Mouse (Mus musculus) embryonic facial prominence, embryonic 10.5 days (tissue): Measurements from ENCODE around the gene Astn2. TPM values are rescaled to one million over a fixed set of nuclear protein-coding genes. Genes with fewer than 3 reads are reported as not detected.
A peak's percentile ranks its signal among the peaks of the same experiment; 100 is the strongest.

Source experiments
- DNase-seq: peaks from one replicate; pipeline ENCODE4 v3.0.0-alpha.2; 2017; ENCODE audit warnings: low spot score
- H3K27ac ChIP-seq: fragments of 300-500 bp; sonication (generic); replicated peaks from 2 replicates; pipeline ENCODE4 v1.5.1; 2016; ENCODE audit warnings: mild to moderate bottlenecking
- H3K27me3 ChIP-seq: fragments of 300-500 bp; sonication (generic); replicated peaks from 2 replicates; pipeline ENCODE4 v1.6.1; 2016; ENCODE audit warnings: low read depth, mild to moderate bottlenecking; ENCODE audit not compliant: poor library complexity, severe bottlenecking
- H3K36me3 ChIP-seq: fragments of 300-500 bp; sonication (generic); replicated peaks from 2 replicates; pipeline ENCODE4 v1.6.1; 2016; ENCODE audit warnings: mild to moderate bottlenecking, moderate library complexity
- H3K4me1 ChIP-seq: fragments of 300-500 bp; sonication (generic); 2 replicates; pipeline ENCODE4 v1.6.1; 2016
- H3K4me3 ChIP-seq: fragments of 300-500 bp; sonication (generic); 2 replicates; pipeline ENCODE4 v1.5.1; 2016; ENCODE audit warnings: mild to moderate bottlenecking, moderate library complexity
- H3K9me3 ChIP-seq: fragments of 300-500 bp; sonication (generic); 2 replicates; pipeline ENCODE4 v1.6.1; 2016; ENCODE audit warnings: mild to moderate bottlenecking
- WGBS: fragments of 180-500 bp; shearing (Covaris S2); methylation state at CpG from one replicate; pipeline ENCODE4 v1.1.7; 2016; 5-methylcytosine and 5-hydroxymethylcytosine counted together
- polyA plus RNA-seq: library from polyadenylated mRNA; unstranded; fragments of >200 nt; fragmentation: Nextera tagmentation; extraction: Ambion mirVana; gene quantifications from 2 replicates; pipeline ENCODE4 v1.2.1, GENCODE M21; 2016

Astn2 gene
- polyA plus RNA-seq, 1 experiment from 2014 or later: 0.40 TPM

DNA sequence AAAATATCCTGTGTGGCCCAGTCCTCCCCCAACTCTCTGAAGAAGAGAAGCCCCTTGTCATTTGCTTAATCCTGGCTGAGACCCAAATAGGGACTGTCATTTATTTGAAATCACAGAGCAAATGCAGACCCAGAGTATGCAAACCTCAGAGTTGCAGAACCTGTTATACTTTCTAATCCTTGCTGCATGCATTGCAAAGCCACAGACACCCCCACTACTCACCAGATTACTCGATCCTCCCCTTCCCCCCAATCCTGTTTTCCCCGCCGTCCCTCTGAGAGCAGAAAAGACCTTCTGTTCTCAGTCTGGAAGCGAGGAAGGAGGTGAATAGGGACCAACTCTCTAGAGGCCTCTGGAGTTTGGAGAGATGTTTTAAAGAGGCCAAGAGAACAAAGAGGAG lies 13.9 kb downstream of the Astn2 start:
- H3K27me3 ChIP-seq: no peaks in the 10 kb centered on the region
- H3K4me1 ChIP-seq: peaks cover 14% of the 10 kb centered on the region
- no peak overlapping the region for H3K4me3 ChIP-seq
- no peaks in the 10 kb centered on the region for H3K36me3 ChIP-seq
- no peak overlapping the region for H3K27ac ChIP-seq
- 7% methylated on average over 4 of the region's 4 CpGs for WGBS
- DNase-seq: no peak
- no peaks in the 10 kb centered on the region for H3K9me3 ChIP-seq

DNA sequence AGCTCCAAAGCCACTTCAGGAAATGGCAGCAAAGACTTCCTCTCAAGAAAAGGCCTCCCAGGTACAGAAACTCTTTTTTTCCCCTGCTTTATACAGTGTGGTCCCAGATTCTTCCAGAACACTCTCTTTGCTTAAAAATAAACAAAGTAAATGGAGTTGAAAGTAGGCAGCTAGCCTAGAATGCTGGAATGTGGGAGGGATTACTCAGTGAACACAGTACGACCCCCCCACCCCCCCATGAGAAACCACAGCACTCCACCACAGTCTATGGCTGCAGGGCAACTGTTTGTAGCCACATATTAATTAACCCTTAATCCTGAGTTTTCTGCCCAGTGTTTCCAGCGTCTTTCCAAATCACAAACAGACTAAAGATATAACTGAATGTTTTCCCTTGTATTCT lies 25.8 kb downstream of the Astn2 start:
- peaks cover 22% of the 10 kb centered on the region for H3K4me1 ChIP-seq
- DNase-seq: no peak
- H3K27me3 ChIP-seq: no peaks in the 10 kb centered on the region
- H3K27ac ChIP-seq: no peak overlapping the region
- 22% methylated on average over 2 of the region's 2 CpGs for WGBS
- H3K9me3 ChIP-seq: no peaks in the 10 kb centered on the region
- no peak overlapping the region for H3K4me3 ChIP-seq
- H3K36me3 ChIP-seq: no peaks in the 10 kb centered on the region

DNA sequence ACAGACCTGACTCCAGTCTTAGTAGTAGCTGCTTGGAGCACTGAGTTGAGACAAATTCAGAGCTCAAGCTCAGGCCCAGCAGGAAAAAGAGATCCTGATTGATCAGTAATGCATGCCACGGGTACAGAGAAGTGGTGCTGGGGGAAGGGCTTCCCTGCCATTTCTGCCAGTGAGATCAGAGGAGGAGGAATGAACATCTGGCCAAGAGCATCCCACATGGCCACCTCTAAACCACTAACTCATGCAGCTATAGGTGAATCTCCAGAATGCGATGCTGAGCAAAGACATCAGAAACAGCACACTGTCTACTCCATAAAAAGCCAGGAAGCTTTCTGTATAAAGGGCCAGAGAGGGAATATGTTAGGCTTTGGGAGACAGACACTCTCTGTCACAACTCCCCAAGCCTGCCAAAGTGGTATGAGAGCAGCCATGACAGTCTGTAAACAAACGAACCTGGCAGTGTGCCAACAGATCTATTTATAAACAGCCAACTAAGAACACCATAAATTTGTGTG lies 33.8 kb downstream of the Astn2 start:
- Histone ChIP-seq H3K27me3 (no peaks in the 10 kb centered on the region), H3K27ac (no peak overlapping the region), H3K4me1 (peaks cover 7% of the 10 kb centered on the region), H3K9me3 (no peaks in the 10 kb centered on the region), H3K36me3 (no peaks in the 10 kb centered on the region), H3K4me3 (no peak overlapping the region)
- 73% methylated on average over 3 of the region's 3 CpGs for WGBS
- DNase-seq: no peak

DNA sequence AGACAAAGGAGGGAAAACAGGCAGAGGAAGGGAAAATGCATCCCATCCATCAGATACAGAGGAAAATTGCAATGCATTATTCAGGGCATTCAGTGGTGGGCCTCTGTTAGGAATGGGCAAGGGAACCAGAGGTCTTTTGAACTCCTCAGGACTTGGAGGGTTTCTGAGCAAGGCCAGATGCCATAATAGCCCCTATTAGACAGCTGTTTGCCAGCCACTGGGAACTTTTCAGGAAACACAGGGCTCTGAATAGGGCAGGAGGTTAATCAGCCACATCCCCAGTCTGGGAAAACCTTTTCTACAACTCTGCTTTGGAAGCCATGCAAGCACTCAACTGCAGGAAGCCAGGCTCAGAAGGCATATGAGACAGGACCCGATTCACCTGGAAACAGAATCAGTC lies 38.9 kb downstream of the Astn2 start:
- peak overlapping the region; percentile 54 for H3K27ac ChIP-seq
- no peaks in the 10 kb centered on the region for H3K36me3 ChIP-seq
- WGBS: 25% methylated on average over 1 of the region's 1 CpGs
- H3K4me3 ChIP-seq: no peak overlapping the region
- H3K4me1 ChIP-seq: peaks cover 14% of the 10 kb centered on the region
- DNase-seq: peak; percentile 66
- no peaks in the 10 kb centered on the region for H3K9me3 ChIP-seq
- H3K27me3 ChIP-seq: no peaks in the 10 kb centered on the region

DNA sequence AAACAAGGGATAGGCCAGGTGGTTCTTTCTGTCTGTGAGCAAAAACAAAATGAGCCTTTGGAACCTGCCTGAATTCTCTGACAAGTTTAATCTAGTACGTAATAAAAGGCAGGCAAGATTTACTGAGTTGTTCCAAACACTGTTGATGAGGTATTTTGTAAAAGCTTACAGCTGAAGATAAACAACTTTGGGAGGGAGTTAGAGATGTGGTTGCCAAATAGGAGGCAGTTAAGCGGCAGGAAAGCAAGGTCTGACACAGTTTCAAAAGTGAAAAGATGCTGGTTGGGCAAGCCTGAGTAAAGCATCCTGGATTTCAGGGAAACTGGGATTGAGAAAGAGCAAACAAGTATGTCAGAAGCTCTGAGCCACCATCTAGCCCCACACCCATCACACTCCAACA lies 59.8 kb downstream of the Astn2 start:
- Histone ChIP-seq H3K4me3 (no peak overlapping the region), H3K9me3 (no peaks in the 10 kb centered on the region), H3K27ac (no peak overlapping the region), H3K27me3 (no peaks in the 10 kb centered on the region), H3K4me1 (no peaks in the 10 kb centered on the region), H3K36me3 (no peaks in the 10 kb centered on the region)
- 90% methylated on average over 2 of the region's 2 CpGs for WGBS
- no peak for DNase-seq

DNA sequence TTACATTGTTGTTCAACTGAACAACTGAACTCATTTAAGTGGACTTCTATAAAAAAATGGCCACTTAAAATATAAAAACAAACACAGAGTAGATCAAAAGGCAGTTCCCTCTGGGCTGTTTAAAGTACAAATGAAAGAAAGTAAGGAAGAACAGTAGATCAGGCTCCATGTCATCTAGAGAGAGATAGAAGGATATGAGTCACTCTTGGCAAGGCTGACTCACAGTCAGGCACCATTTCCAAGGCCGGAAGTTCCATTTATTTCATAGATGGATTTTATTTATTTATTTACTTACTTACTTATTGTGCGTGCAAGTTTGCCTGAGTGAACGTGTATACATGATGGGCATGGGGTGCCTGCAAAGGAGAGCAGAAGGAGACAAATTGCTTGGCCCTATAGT lies 67.0 kb downstream of the Astn2 start:
- Histone ChIP-seq H3K27ac (no peak overlapping the region), H3K4me1 (0 out of 2 replicates have a peak, but pooled peaks cover 3% of the 10 kb centered on the region), H3K27me3 (no peaks in the 10 kb centered on the region), H3K9me3 (no peaks in the 10 kb centered on the region), H3K4me3 (no peak overlapping the region), H3K36me3 (no peaks in the 10 kb centered on the region)
- WGBS: 86% methylated on average over 3 of the region's 3 CpGs
- DNase-seq: no peak

DNA sequence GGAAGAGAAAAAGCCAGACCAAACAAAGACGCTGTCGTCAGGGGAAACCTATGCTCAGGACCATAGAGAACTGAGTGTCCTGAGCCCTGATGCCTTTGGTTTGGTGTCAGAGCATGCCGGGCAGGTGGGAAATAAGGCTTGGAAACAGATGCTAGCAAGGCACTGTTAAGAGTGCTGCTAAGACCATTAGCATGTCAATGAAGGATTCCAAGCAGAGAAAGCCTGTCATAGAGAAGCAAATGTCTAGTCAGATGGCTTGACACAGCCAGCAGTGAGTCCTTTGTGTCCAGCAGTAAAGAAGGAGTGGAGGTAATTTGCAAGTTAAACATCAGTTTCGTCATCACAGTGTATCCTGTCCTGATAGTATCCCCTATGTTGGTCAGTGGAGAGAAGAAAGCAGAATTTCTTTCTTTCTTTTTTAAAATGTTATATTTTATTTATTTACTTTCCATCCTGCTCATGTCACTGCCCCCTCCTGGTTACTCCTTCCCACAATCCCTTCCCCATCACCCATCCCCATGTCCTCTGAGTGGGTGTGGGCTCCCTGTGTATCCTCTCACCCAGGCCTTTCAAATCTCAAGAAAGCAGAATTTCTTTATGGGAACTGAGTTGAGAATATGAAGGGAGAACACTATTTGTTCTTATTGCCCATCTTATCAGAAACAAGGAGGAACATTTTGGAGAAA lies 73.7 kb downstream of the Astn2 start:
- Histone ChIP-seq H3K4me3 (no peak overlapping the region), H3K27ac (no peak overlapping the region), H3K4me1 (no peaks in the 10 kb centered on the region; the same call in 1 of the 2 replicates), H3K36me3 (no peaks in the 10 kb centered on the region), H3K27me3 (no peaks in the 10 kb centered on the region), H3K9me3 (no peaks in the 10 kb centered on the region)
- 17% methylated on average over 4 of the region's 4 CpGs for WGBS
- DNase-seq: no peak

DNA sequence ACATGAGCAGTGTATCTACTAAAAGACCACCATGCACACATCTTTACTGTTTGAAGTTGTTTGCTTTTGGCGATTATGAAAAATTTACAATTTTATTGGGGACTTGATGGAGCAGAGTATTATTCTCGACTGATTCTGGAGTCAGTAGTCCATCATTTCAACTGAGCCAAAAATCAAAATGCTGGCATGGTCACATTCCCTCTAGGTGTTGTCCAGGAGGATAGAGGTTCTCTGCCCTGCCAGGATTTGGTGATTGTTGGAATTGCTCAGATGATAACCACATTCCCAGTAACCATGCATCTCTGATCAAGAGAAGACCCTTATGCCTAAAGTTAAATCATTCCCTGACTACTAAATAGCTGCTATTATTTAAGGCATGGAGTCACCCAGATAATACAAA lies 83.4 kb downstream of the Astn2 start:
- no peaks in the 10 kb centered on the region for H3K4me1 ChIP-seq
- DNase-seq: no peak
- no peaks in the 10 kb centered on the region for H3K36me3 ChIP-seq
- H3K9me3 ChIP-seq: no peaks in the 10 kb centered on the region
- WGBS: 97% methylated on average over 2 of the region's 2 CpGs
- H3K27ac ChIP-seq: no peak overlapping the region
- H3K4me3 ChIP-seq: no peak overlapping the region
- no peaks in the 10 kb centered on the region for H3K27me3 ChIP-seq

DNA sequence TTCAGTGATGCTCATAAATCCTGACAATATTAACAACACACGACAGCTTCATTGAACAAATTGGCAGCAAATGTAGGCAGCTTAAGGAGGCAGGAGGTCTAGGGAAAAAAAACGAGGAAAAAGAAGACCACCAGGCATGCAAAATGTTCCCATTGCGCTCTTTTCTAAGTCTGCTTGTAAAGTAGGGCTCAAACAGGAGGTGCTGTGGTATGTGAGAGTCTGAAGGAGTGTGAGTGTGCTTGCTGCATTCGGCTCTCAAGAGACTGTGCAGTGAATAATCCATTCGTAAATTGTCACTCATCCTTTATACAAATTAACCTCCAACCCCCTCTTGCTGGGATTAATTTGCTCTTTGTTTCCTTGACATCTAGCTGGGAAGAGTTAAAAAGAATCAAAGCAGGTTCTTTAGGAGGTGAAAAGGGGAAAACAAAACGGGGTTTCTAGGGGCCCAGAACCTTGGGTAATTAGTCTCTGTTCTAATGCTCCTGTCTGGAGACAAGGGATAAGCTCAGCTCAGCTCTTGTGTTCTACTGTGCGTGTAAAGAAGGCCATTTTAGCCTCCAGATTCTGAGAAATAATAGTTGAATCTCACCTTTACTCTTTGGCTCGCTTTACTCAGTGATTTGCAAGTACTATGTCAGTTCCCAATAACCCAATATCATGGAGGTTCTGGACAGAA lies 89.5 kb downstream of the Astn2 start:
- H3K9me3 ChIP-seq: no peaks in the 10 kb centered on the region
- H3K4me1 ChIP-seq: peaks cover 10% of the 10 kb centered on the region; the same call in 1 of the 2 replicates
- no peak overlapping the region for H3K27ac ChIP-seq
- no peaks in the 10 kb centered on the region for H3K27me3 ChIP-seq
- DNase-seq: no peak
- H3K36me3 ChIP-seq: no peaks in the 10 kb centered on the region
- H3K4me3 ChIP-seq: no peak overlapping the region
- WGBS: 26% methylated on average over 8 of the region's 8 CpGs

DNA sequence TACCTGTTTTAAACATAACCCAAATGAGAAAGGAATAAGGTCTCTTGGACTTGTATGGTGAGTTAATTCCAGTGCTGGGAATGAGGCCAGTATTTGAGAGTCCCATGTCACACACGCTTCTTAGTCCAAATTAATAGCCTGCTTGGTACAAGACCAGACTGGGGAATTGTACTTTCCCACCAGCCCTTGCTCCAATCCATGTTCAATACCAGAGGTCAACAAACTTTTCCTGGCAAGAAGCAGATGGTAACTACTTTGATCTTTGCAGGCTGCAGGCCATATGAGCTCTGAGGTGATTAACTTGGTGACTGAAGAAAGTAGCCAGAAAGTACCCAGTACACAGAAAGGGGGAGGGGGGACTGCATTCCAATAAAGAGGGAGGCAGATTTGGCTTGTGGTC lies 91.7 kb downstream of the Astn2 start:
- Histone ChIP-seq H3K9me3 (no peaks in the 10 kb centered on the region), H3K27me3 (no peaks in the 10 kb centered on the region), H3K4me3 (no peak overlapping the region), H3K27ac (no peak overlapping the region), H3K36me3 (no peaks in the 10 kb centered on the region), H3K4me1 (peaks cover 10% of the 10 kb centered on the region; the same call in 1 of the 2 replicates)
- WGBS: 71% methylated on average over 1 of the region's 1 CpGs
- DNase-seq: no peak

DNA sequence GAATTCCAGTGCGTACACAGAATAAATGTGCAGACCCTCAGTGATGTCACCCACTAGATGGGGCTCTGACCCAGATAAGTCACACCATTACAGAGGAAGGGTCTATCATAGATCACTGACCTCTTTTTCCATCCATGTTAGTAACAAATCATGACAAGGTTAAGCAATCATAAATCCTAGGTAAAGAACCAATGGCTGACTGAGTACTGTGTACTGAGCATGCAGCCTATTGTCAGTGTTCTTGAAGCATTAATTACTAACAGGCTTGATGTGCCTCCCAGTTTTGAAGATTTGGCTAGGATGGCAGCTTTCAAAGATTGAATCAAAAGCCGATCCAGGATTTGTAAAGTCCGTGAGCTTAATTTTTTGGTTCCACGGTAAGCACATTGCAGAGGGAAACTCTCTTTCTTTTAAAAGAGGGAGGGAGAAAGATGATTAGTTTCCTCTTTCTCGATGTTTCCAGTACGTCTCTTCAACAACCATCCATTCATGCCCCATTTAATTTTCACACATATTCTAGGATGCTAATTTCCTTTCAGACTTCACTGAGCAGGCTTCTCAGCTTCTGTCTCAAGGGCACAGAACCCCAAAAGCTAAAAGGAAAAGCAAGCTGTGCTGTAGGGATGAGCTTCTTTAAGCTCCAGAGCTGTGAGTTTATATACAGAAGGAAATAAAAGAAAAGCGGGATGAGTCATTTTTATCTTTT lies 93.9 kb downstream of the Astn2 start:
- Histone ChIP-seq H3K27ac (no peak overlapping the region), H3K4me3 (no peak overlapping the region), H3K4me1 (peaks cover 10% of the 10 kb centered on the region; the same call in 1 of the 2 replicates), H3K36me3 (no peaks in the 10 kb centered on the region), H3K9me3 (no peaks in the 10 kb centered on the region), H3K27me3 (no peaks in the 10 kb centered on the region)
- 86% methylated on average over 7 of the region's 7 CpGs for WGBS
- no peak for DNase-seq

DNA sequence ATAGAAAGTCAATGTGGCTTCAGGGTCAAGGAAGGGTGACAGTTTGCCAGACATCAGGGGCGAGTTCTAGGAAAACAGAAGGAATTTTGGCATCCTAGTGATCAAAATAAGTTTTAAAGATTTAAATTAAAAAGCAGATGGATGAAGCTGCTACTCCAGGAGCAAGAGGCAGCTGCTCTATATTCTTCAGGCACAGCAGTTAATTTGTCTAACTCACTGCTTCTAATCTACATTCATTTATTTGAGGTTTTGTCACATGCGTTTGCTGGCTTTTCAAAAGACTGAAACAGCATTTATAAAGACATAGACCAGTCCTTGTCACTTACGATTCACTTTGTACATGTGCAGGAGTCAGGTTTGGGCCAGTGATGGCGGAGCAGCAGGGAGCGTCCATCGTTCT lies 98.0 kb downstream of the Astn2 start:
- H3K27ac ChIP-seq: no peak overlapping the region
- H3K27me3 ChIP-seq: no peaks in the 10 kb centered on the region
- H3K4me1 ChIP-seq: 0 out of 2 replicates have a peak, but pooled peaks cover 6% of the 10 kb centered on the region
- no peaks in the 10 kb centered on the region for H3K36me3 ChIP-seq
- H3K4me3 ChIP-seq: no peak overlapping the region
- H3K9me3 ChIP-seq: no peaks in the 10 kb centered on the region
- 81% methylated on average over 6 of the region's 6 CpGs for WGBS
- no peak for DNase-seq
